Mouse (Mus musculus): Measurements from ENCODE around the gene Gm10392. TPM values are rescaled to one million over a fixed set of nuclear protein-coding genes. Genes with fewer than 3 reads are reported as not detected.

Gm10392 gene
- total RNA-seq, 1 experiment, result not detected

DNA sequence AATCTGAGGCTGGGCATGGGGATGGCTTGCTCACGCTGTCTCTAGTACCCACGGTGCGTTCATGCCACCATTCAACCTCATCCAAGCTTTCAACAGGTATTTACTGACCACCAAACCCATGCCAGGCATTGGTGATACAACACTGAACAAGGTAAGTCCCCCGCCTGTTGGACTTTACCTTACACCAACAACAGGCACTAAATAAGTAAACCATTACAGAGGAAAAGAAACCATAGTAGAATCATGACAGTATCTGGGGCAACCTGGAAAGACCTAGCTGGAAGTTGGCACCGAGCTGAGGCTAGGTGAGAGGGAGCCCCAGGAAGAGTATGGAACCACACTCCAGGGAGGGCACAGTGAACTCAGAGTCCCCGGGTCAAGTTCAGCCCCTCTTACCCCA, 42.1 kb downstream of the Gm10392 start:
- no peak overlapping the region for H3K9ac ChIP-seq (ENCODE audit: insufficient read depth, low read depth, low read length, poor library complexity, severe bottlenecking)
- no peaks in the 10 kb centered on the region for H3K36me3 ChIP-seq (ENCODE audit: control insufficient read depth, insufficient read depth, low read length, poor library complexity, severe bottlenecking)
- H3K27ac ChIP-seq (ENCODE audit: insufficient read depth, low read depth, low read length, poor library complexity, severe bottlenecking), result no peak overlapping the region
- DNase-seq (ENCODE audit: low read depth, low spot score), result no peak
- TF ChIP-seq MAFK (IDR thresholded peaks at IDR 0.05; ENCODE audit: insufficient read depth, low read depth, low read length) (no peak), ZC3H11A (IDR thresholded peaks at IDR 0.05; ENCODE audit: borderline replicate concordance, low read depth, low read length) (no peak), ZNF384 (IDR thresholded peaks at IDR 0.05; ENCODE audit: low read depth, low read length) (no peak), HCFC1 (IDR thresholded peaks at IDR 0.05; ENCODE audit: borderline replicate concordance, insufficient read depth, low read length) (no peak), CHD2 (IDR thresholded peaks at IDR 0.05; ENCODE audit: low read depth, low read length) (no peak)
- H3K4me1 ChIP-seq (ENCODE audit: control insufficient read depth in 2 of 2, insufficient read depth in 2 of 2, low read length in 2 of 2, poor library complexity in 1 of 2), result peaks cover 0 to 2% of the 10 kb centered on the region in 2 experiments; a peak in 1 of 4 replicates
- in situ Hi-C loops (cut with MboI; ENCODE audit: low sequenced_read_pairs in 2 of 2, unreplicated experiment in 2 of 2), result no loop called here
- no peaks in the 10 kb centered on the region for H3K9me3 ChIP-seq (ENCODE audit: control insufficient read depth, insufficient read depth, low read depth, low read length)
- H3K4me3 ChIP-seq (ENCODE audit: insufficient read depth in 1 of 2, low read depth in 1 of 2, low read length in 2 of 2, poor library complexity in 1 of 2, severe bottlenecking in 1 of 2), result no peak overlapping the region

GRCm38 (mm10) chr11:77476216-77476615, 42.8 kb downstream of the Gm10392 start:
- Histone ChIP-seq H3K27ac (ENCODE audit: insufficient read depth, low read depth, low read length, poor library complexity, severe bottlenecking) (no peak overlapping the region), H3K4me3 (ENCODE audit: insufficient read depth in 1 of 2, low read depth in 1 of 2, low read length in 2 of 2, poor library complexity in 1 of 2, severe bottlenecking in 1 of 2) (no peak overlapping the region; a peak in 1 of 4 replicates), H3K36me3 (ENCODE audit: control insufficient read depth, insufficient read depth, low read length, poor library complexity, severe bottlenecking) (no peaks in the 10 kb centered on the region), H3K9me3 (ENCODE audit: control insufficient read depth, insufficient read depth, low read depth, low read length) (no peaks in the 10 kb centered on the region), H3K9ac (ENCODE audit: insufficient read depth, low read depth, low read length, poor library complexity, severe bottlenecking) (no peak overlapping the region), H3K4me1 (ENCODE audit: control insufficient read depth in 2 of 2, insufficient read depth in 2 of 2, low read length in 2 of 2, poor library complexity in 1 of 2) (peaks cover 0 to 4% of the 10 kb centered on the region in 2 experiments; a peak in 1 of 4 replicates)
- in situ Hi-C loops (cut with MboI; ENCODE audit: low sequenced_read_pairs in 2 of 2, unreplicated experiment in 2 of 2), result no loop called here
- TF ChIP-seq ZNF384 (IDR thresholded peaks at IDR 0.05; ENCODE audit: low read depth, low read length) (no peak), ZC3H11A (IDR thresholded peaks at IDR 0.05; ENCODE audit: borderline replicate concordance, low read depth, low read length) (no peak), MAFK (IDR thresholded peaks at IDR 0.05; ENCODE audit: insufficient read depth, low read depth, low read length) (no peak), CHD2 (IDR thresholded peaks at IDR 0.05; ENCODE audit: low read depth, low read length) (no peak), HCFC1 (IDR thresholded peaks at IDR 0.05; ENCODE audit: borderline replicate concordance, insufficient read depth, low read length) (no peak)
- DNase-seq (ENCODE audit: low read depth, low spot score), result no peak

GRCm38 (mm10) chr11:77472775-77473174, 46.2 kb downstream of the Gm10392 start:
- DNase-seq (ENCODE audit: low read depth, low spot score), result no peak
- H3K4me3 ChIP-seq (ENCODE audit: insufficient read depth in 1 of 2, low read depth in 1 of 2, low read length in 2 of 2, poor library complexity in 1 of 2, severe bottlenecking in 1 of 2), result no peak overlapping the region
- TF ChIP-seq MAFK (IDR thresholded peaks at IDR 0.05; ENCODE audit: insufficient read depth, low read depth, low read length) (no peak), HCFC1 (IDR thresholded peaks at IDR 0.05; ENCODE audit: borderline replicate concordance, insufficient read depth, low read length) (no peak), ZC3H11A (IDR thresholded peaks at IDR 0.05; ENCODE audit: borderline replicate concordance, low read depth, low read length) (no peak), CHD2 (IDR thresholded peaks at IDR 0.05; ENCODE audit: low read depth, low read length) (no peak), ZNF384 (IDR thresholded peaks at IDR 0.05; ENCODE audit: low read depth, low read length) (no peak)
- H3K4me1 ChIP-seq (ENCODE audit: control insufficient read depth in 2 of 2, insufficient read depth in 2 of 2, low read length in 2 of 2, poor library complexity in 1 of 2), result peaks cover 0 to 6% of the 10 kb centered on the region in 2 experiments; a peak in 1 of 4 replicates
- no peak overlapping the region for H3K9ac ChIP-seq (ENCODE audit: insufficient read depth, low read depth, low read length, poor library complexity, severe bottlenecking)
- no peaks in the 10 kb centered on the region for H3K9me3 ChIP-seq (ENCODE audit: control insufficient read depth, insufficient read depth, low read depth, low read length)
- in situ Hi-C loops (cut with MboI; ENCODE audit: low sequenced_read_pairs in 2 of 2, unreplicated experiment in 2 of 2), result no loop called here
- H3K27ac ChIP-seq (ENCODE audit: insufficient read depth, low read depth, low read length, poor library complexity, severe bottlenecking), result no peak overlapping the region
- H3K36me3 ChIP-seq (ENCODE audit: control insufficient read depth, insufficient read depth, low read length, poor library complexity, severe bottlenecking), result no peaks in the 10 kb centered on the region

DNA sequence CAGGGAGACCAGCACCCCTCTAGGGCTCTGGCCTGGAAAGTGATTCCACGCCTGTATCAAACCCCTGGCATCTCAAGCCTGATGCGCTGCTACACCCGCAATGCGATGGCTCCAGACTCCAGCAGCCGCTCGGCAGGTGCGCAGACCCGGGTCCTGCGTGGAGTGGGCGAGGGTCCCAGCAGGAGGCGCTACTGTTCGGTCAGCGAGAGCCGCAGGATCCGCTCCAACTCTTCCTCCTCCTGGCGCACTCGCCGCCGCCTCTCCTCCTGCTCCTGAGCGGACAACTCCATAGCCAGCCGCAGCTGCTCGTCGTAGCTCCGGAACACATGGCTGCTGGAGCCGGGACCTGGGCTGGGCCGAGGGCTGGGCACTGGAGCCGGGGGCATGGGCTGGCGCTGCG, 47.6 kb downstream of the Gm10392 start:
- Histone ChIP-seq H3K4me1 (ENCODE audit: control insufficient read depth in 2 of 2, insufficient read depth in 2 of 2, low read length in 2 of 2, poor library complexity in 1 of 2) (peaks cover 0 to 14% of the 10 kb centered on the region in 2 experiments; a peak in 1 of 4 replicates), H3K27ac (ENCODE audit: insufficient read depth, low read depth, low read length, poor library complexity, severe bottlenecking) (no peak overlapping the region), H3K9ac (ENCODE audit: insufficient read depth, low read depth, low read length, poor library complexity, severe bottlenecking) (peak overlapping the region; percentile 28; the same call in 1 of the 2 replicates), H3K9me3 (ENCODE audit: control insufficient read depth, insufficient read depth, low read depth, low read length) (no peaks in the 10 kb centered on the region), H3K4me3 (ENCODE audit: insufficient read depth in 1 of 2, low read depth in 1 of 2, low read length in 2 of 2, poor library complexity in 1 of 2, severe bottlenecking in 1 of 2) (peak overlapping the region; percentile 45 to 54), H3K36me3 (ENCODE audit: control insufficient read depth, insufficient read depth, low read length, poor library complexity, severe bottlenecking) (no peaks in the 10 kb centered on the region)
- no peak for DNase-seq (ENCODE audit: low read depth, low spot score)
- in situ Hi-C loops (cut with MboI; ENCODE audit: low sequenced_read_pairs in 2 of 2, unreplicated experiment in 2 of 2), result no loop called here
- TF ChIP-seq MAFK (IDR thresholded peaks at IDR 0.05; ENCODE audit: insufficient read depth, low read depth, low read length) (no peak), CHD2 (IDR thresholded peaks at IDR 0.05; ENCODE audit: low read depth, low read length) (no peak), HCFC1 (IDR thresholded peaks at IDR 0.05; ENCODE audit: borderline replicate concordance, insufficient read depth, low read length) (no peak), ZNF384 (IDR thresholded peaks at IDR 0.05; ENCODE audit: low read depth, low read length) (no peak), ZC3H11A (IDR thresholded peaks at IDR 0.05; ENCODE audit: borderline replicate concordance, low read depth, low read length) (no peak)

Measured in ES-E14 (cell line).